Mouse (Mus musculus) spleen, adult 2 months (tissue): Measurements from ENCODE around the gene Rpl23a.

Source experiments
- CTCF ChIP-seq: fragments of 200-500 bp; IDR thresholded peaks from 2 replicates; pipeline ENCODE4 v1.5.1; 2011; ENCODE audit warnings: mild to moderate bottlenecking, inconsistent platforms; ENCODE audit not compliant: insufficient read depth, insufficient read length, insufficient replicate concordance; ENCODE audit errors: extremely low read depth
- POLR2A ChIP-seq: fragments of 200-500 bp; IDR thresholded peaks from 2 replicates; pipeline ENCODE4 v1.6.1; 2011; ENCODE audit warnings: low read depth, low read length, inconsistent platforms

GRCm38 (mm10) chr11:78182961-78183844, at the start of gene Rpl23a:
- TF ChIP-seq POLR2A (peak; percentile 93), CTCF (no peak)
